Mouse (Mus musculus): ENCODE data around the gene Cfap61.

DNA sequence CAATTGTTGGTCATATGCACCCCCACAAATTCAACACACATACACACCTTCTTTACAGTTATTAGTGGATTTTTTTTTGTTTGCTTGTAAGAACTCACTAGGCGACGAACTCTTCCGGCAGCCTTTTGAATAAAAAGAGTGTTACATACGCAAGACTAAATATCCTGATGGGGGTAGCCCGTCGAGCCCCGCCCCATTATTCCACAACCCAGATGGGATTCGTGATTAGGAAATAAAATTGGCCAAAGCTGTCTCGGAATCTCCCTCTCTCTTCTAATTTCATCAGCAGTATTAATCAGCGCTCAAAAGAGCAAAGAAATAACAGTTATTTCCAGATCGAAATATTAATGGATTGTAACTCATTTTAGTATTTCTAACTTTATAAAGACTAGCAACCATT, 285.2 kb downstream of the Cfap61 start:
- TF ChIP-seq POLR2A (IDR thresholded peaks at IDR 0.05; ENCODE audit: low read depth, low read length) (no peak), CTCF (IDR thresholded peaks at IDR 0.05; ENCODE audit: borderline replicate concordance, insufficient read depth, low read length) (no peak)

Data from embryonic fibroblast, embryonic 13.5 days (primary cell).